Mouse (Mus musculus): ENCODE results near the gene Opcml.

DNA sequence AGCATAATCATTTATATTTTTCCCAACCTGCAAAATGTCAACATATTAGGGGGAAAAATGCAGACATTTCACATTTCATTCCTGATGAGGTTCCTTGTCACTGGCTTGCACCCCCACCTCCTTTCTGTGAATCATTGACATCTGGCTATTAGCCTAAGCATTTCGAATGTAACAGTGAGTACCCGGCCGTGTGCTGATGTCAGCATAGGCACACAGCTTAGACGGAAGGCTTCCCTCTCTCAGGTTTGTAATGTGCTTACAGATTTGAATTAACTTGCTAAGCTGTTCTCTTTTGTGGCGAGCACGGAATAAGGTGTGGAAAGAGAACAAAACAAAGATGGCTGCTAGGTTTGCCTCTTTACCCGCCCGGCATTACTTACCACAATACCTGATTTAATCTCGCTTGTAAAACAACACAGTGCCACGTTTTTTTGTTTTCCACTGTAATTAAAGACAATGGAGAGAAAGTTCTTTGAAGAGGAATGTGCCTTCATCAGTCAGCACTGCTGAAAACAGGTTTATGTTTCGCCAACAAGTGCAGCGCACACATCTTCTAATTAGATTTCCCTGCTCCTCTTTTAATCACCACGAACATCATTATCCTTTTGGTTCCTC lies 1121.1 kb downstream of the Opcml start:
- TF ChIP-seq POLR2A (IDR thresholded peaks at IDR 0.05; ENCODE audit: borderline replicate concordance, control insufficient read depth, low read depth, low read length) = no peak
- no peak for TF ChIP-seq CTCF (IDR thresholded peaks at IDR 0.05; ENCODE audit: control insufficient read depth, insufficient read depth, low read length)
